Mouse (Mus musculus): Measurements from ENCODE around the gene Ebf4.

Gene Ebf4

DNA sequence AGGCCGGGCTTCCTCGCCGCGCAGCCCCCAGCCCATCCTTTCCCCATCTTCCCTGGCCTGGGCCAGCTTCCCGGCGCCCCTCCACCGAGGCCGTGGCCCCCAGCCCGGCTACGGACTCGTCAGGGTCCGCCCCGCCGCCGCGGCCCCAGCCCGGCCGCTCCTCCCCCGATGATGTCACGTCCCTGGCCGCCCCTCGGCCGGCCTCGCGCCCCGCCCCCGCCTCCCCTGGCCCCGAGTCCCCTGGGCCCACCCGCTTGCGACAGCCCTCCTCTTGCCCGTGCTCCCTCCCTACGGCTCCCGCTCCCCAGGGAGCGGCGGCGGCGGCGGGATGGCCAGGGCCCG is at the start of gene Ebf4:
Ebf4 (plus strand) TSS at position 234 of the 342 bp plus-strand sequence.
- peak; percentile 61 for DNase-seq (ENCODE audit: low read depth, low spot score)

DNA sequence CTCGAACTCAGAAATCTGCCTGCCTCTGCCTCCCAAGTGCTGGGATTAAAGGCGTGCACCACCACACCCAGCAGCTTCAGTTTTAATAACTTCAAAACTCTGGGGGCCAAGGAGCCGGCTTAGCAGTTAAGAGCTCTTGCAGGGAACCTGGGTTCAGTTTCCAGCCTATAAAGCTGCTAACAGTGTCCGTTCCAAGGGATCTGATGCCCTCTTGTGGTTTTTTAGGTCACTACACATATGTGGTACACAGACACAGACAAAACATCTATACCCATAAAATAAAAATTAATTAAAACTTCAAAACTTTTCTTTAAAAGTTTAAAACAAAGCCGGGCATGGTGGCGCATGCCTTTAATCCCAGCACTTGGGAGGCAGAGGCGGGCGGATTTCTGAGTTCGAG is 48.1 kb upstream of the Ebf4 start:
- peak; percentile 66 for DNase-seq (ENCODE audit: low read depth, low spot score)

DNA sequence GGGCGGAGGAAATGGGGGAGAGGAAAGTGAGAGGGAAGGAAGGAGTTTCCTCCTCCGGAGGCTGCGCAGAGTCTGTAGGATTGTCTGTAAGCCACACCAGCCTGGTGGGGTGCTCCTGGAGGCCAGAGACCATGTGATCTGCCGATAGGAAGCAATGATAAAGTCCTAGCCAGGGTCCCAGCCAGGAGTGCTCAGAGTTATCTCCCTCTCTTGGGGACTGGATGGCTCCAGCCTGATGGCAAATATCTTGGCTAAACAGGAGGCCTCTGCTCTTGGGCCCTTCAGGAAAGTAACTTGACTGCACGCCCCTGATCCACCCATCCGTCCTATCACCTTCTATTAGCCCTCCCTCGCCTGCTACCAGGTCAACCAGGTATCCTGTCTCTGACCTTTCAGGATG is 46.7 kb upstream of the Ebf4 start:
- DNase-seq (ENCODE audit: low read depth, low spot score): no peak

DNA sequence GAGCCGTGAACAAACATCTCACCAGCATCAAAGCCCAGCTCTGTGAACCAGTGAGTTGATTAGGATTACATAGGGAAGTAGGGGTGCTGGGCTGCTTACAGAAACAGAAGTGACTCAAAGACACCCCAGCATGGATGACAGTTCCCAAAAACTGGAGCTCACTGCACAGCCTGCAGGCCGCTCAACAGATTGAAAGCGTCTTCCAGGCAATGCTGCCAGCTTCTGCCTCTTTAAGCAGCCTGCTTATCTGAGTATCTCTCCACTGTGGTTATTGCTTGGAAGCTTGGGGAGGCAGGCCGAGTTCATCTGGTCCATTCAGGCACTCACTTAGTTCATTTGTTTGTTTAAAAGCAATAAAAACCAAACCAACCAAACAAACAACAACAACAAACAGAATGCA is 38.2 kb upstream of the Ebf4 start:
- no peak for DNase-seq (ENCODE audit: low read depth, low spot score)

DNA sequence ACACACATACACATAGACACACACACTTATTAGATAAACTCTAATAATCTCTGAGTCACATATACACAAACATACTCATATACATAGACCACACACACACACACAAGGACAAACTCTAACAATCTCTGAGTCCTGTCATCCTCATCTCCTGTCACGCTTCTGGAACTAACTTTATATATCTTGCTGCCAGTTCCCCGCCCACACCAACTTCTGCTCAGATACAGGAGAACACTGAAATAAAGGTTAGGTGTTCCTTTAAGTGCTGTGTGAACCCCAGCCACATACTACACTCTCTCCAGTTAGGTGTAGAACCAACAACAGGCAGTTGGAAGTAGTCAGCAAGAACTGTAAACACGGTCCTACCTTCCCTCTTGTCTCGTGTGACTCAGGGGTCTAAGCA is 34.1 kb upstream of the Ebf4 start:
- no peak for DNase-seq (ENCODE audit: low read depth, low spot score)

DNA sequence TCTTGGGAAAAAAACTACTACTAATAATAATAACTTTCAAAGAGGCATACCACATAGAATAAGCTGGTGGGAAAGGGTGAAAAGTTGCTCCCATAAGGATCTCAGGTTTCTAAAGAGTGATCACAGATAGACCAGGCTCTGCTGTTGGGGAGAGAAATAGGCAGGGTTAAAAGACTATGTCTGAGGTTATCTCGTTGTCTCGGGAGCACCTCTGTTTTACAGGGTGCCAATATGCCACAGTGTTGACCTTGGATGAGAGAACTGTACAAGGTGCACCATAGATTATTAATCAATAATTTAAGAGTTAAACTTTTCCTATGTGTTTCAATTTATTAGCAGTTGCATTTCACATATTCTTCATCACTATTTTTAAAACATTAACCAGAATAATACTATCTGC is 33.1 kb upstream of the Ebf4 start:
- DNase-seq (ENCODE audit: low read depth, low spot score): no peak

DNA sequence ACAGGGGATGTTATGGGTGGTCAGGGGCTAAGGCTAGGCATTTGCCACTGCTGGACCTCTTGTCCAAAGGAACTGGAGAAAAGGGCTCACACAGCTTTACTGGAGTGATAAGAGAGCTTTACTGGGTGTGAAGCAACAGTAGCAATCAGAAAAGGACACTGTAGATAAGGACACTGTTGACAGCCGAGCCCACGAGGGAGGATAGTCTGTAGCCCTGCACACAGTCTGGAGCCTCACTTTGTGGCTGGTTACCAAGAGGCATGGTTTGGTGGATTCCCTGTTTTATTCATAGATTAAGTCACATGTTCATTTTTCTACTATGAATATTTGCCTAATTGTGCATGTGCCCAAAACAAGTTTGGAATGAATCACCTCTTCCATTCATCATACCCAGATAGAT is 32.6 kb upstream of the Ebf4 start:
- no peak for DNase-seq (ENCODE audit: low read depth, low spot score)

DNA sequence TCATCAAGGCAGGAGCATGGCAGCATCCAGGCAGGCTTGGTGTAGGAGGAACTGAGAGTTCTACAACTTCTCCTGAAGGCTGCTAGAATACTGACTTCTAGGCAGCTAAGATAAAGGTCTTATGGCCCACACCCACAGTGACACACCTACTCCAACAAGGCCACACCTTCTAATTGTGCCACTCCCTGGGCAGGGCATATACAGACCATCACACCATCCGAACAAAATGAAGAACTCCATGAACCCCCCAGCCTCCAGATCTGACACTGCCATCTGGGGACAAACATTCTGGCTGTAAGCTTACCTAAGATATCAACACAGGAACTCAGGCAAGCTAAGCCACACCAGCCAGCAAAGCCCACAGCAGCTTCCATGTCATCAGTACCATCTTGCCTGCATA is 29.4 kb upstream of the Ebf4 start:
- no peak for DNase-seq (ENCODE audit: low read depth, low spot score)

DNA sequence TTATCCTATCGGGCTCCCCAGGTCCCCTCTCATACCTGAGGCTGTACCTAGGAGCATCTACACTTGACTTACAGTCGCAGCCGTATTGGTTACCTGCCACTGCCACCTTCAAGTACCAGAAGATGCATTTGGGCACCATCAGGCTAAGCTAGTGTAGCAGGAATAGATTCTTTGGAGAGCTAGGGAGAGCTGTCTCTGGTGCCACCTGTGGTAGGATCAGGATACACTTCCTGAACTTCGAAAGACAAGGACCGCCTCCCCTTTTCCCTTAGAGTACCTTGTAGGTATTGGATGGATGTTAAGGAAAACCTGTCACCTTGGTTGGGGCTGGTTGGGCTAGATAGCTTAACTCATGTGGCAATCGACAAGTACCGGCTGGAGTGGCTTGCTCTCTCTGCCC is 26.9 kb upstream of the Ebf4 start:
- peak; percentile 26 for DNase-seq (ENCODE audit: low read depth, low spot score)

DNA sequence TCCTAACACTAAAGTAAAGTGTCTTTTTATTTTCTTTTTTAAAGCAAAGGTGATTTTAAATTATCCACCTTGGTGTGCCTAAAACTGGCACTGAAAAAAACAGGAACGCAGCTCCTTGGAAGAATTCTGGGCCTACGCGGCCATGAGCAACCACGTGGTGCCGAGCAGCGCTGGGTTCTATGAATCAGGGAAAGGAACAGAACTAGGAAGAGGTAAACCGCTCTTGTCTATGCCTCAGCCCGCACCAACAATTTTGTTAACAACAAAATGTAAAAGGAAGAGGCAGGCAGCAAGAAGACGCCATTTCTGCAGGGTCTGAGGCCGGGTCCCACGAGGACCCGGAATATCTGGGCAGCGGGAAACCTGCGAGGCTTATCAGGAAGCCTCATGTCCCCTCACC is 21.2 kb upstream of the Ebf4 start:
- DNase-seq (ENCODE audit: low read depth, low spot score): no peak

DNA sequence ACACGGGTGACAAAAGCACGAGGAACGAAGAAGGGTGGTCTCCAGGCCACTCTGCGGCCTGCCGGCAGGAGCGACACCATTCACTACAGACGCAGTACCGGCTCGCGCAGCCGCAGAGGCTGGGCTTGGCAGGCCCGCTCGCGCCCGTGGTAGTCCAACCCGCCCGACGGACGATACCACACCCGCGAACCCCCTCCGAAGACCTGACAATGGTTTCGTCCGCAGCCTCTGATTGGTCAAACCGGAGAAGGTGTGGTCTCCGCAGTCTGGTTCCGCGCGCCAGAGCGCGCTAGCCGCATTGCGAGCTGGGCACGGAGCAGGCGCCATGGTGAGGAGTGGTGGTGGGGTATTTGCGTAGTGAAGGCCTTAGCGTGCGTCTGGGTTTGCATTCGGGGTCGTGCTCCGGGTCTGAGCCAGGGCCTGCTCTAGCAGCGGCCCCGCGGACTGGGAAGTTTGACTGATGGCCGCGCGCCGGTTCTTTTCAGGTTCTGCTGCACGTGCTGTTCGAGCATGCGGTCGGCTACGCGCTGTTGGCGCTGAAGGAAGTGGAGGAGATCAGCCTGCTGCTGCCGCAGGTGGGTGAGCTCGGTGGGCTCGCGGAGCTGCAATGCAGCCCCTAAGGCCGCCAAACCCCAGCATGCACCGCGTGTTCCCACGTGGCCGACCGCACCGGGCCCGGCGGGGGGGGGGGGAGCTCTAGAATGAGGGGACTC is 20.7 kb upstream of the Ebf4 start, which contains the start of gene Nop56:
Nop56 (plus strand) TSS at position 282 of the 713 bp plus-strand sequence.
- peak; percentile 97 for DNase-seq (ENCODE audit: low read depth, low spot score)

DNA sequence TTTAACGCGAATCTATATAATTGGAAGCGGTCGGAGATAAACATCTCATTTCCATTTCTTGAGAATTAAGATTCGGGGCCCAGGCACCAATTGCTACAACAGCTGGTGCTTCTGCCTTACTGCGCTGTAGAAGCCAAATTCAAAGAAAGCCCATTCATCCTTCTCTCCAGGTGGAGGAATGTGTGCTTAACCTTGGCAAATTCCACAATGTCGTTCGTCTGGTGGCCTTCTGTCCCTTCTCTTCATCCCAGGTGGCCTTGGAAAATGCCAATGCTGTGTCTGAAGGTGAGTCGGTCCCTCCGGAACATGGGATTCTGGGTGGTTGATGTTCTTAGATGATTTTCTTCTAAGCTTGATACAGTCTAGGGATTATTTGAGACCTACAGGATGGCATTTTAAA is 20.1 kb upstream of the Ebf4 start:
- no peak for DNase-seq (ENCODE audit: low read depth, low spot score)

DNA sequence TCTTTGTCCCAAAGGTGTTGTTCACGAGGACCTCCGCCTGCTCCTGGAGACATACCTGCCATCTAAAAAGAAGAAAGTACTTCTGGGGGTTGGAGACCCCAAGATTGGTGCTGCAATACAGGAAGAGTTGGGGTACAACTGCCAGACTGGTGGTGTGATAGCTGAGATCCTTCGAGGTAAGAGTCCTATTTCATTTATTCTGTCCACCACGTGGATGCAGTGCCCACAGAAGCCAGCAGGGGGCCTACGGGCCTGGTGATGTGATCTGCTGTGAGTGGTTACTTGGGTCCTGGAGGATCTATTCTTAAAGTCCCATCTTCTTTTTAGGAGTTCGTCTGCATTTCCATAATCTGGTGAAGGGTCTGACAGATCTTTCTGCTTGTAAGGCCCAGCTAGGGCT is 19.3 kb upstream of the Ebf4 start:
- peak; percentile 94 for DNase-seq (ENCODE audit: low read depth, low spot score)

DNA sequence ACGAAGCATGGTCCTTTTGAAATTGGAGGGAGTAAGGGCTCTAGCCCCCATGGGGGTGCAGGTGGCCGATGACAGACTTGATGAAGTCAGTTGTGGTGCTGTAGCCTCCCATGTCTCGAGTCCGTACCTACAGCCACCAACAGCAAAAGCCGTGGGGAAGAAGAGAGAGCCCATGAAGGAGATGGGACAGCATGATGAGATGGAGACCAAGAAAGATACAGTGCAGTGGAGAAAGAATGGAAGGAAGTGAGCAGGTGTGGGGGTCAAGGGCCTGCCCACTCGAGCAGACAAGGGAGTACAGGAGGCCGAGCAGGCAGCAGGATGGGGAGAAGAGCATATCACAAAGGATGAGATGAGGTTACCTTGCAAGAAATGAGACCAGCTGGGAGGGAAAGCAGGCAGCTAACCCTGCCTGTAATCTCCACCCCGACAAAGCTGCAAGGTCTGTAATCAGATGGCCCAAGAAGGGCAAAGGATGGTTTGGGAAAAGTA is 15.3 kb upstream of the Ebf4 start:
- DNase-seq (ENCODE audit: low read depth, low spot score): peak; percentile 65

DNA sequence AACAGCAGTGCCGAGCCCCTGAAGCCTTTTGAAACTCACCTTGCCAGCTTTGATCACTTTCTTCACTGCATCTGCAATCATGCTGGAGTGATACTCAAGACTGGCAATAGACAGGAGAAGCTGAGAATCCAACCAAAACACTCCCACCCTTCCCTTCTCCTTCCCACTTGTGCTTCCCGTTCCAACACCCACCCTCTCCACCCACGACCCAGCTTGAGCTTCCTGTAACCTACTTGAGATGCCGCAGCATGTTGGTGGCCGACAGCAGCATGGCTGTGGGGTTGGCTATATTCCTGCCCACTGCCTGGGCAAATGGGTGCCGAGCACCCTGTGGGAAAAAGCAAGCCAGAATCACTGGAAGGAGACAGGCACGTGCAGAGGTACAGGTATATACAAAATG is 14.7 kb upstream of the Ebf4 start:
- DNase-seq (ENCODE audit: low read depth, low spot score): peak; percentile 42

DNA sequence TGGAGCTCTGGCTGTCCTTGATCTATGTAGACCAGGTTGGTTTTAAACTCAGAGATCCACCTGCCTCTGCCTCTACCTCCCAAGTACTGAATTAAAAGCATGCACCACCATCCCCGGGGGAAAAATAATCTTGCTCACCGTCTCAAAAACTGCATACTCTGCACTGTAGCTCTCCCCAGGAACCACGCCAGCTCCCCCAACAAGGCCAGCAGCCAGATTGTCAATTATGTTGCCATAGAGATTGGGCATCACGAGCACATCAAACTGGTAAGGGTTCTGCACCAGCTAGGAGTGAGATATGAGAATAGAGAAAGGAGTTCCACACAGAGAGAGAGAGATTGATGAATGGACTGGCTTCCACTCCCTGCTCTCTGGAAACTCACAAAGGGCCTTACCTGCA is 14.2 kb upstream of the Ebf4 start:
- DNase-seq (ENCODE audit: low read depth, low spot score): no peak

DNA sequence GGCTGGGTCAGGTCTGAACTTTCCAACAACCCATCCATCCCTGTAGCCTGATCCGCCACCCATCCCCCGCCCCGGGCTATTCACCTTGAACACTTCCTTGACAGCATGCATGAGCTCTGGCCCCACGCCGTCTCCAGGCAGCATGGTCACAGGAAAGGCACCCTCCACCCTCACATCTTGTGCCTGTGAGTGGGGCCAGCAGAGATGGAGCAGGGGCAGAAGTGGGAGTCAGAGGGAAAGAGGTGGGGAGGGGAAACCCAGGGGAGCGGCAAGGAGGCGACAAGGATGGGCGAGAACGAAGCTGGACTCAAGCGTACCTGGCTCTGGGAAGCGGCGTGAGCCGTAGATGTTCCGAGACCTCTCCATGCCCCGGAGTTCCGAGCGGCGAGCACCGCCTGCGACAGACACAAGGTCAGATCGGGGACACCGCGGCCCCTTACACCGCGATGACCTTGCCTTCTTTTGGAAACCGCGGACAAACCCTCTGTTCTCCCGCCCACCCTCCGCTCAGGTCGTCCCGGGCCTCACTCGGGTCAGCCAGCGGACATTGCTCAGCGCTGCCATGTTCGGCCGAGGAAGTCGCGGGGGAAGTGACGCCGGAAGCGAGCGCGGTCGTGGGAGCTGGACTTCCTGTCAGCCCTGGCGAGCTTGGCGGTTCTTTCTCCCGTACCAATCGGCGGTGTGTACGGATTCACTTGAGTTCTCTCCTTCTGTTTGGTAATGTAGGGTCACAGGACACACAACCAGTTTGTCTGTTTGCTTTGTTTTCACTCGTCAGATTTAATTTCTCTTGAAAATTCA is 10.9 kb upstream of the Ebf4 start, which contains the start of gene Idh3b:
Idh3b (minus strand) TSS at position 694 of the 801 bp plus-strand sequence.
- peak; percentile 90 for DNase-seq (ENCODE audit: low read depth, low spot score)

DNA sequence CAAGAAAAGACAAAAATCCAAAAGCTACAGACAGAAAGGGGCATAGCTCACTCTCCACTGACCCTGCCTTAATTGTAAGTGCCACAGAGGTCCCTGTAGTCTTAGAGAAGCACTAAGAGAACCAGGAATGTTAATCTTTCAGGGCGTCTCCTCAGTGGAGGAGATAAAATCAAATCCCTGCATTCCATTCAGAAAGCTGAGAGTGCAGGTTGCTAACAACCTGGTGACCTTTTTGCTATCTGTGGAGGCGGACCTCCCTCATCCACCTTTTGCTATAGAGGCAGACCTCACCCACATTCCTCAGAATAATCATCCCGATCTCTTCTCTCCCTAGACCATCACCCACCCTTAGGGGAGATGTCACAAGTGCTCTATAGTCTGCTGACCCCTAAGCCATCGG is 5.9 kb upstream of the Ebf4 start:
- DNase-seq (ENCODE audit: low read depth, low spot score): peak; percentile 85

DNA sequence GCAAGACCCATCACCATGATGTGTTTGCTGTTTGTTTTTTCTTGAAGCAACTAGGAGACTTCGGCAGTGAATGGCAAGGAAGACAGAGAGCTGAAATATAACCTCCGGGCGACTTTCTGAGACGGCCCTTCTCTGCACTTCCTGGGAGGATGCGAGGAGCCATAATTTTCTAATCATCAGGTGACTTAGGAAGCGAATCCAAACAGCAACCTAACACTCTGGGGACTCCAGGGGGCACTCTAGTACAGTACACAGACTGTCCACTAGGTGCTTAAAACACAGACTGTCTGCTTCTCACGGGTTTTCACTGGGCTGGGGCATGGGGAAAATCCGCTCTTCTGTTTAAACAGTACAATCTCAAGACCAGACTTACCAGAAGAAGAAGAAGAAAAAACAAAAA is 3.5 kb upstream of the Ebf4 start:
- DNase-seq (ENCODE audit: low read depth, low spot score): peak; percentile 88

DNA sequence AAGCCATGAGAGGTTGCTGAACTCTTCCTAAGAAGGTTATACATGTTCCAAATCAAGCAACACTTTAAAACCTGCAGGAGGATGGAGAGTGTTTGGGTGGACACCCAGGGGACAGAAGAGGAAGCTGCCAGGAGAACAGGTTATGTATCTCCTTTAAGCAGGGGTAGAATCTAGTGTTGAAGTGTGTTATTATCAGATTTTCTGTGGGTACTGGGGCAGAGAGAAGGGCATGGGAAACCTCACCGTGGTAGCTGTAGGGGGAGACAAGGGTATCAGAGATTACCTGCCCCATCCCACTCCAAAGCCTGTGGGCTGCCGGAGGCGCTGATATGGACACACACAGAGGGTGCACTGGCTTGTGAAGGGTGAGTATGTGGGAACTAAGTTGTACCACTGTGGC is 2.0 kb upstream of the Ebf4 start:
- DNase-seq (ENCODE audit: low read depth, low spot score): no peak

DNA sequence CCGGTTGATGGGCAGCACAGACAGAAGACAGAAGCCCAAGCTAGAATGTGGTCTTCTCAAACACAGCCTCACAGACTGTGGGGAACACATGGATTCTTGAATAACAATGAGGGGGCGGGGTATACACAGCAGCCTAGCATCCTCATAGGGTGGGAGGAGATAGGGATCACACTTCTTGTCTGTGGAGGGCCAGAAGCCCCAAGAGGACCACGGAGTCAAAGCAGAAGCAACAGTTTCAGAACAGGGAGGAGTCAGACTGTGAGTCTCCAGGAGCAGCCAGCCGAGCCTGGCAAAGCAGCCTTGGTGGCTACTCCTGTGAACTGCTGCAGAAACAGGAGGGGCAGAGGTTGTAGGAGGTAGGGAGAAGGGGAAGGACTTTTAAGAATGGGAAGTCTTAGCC is 1.5 kb upstream of the Ebf4 start:
- peak; percentile 56 for DNase-seq (ENCODE audit: low read depth, low spot score)

DNA sequence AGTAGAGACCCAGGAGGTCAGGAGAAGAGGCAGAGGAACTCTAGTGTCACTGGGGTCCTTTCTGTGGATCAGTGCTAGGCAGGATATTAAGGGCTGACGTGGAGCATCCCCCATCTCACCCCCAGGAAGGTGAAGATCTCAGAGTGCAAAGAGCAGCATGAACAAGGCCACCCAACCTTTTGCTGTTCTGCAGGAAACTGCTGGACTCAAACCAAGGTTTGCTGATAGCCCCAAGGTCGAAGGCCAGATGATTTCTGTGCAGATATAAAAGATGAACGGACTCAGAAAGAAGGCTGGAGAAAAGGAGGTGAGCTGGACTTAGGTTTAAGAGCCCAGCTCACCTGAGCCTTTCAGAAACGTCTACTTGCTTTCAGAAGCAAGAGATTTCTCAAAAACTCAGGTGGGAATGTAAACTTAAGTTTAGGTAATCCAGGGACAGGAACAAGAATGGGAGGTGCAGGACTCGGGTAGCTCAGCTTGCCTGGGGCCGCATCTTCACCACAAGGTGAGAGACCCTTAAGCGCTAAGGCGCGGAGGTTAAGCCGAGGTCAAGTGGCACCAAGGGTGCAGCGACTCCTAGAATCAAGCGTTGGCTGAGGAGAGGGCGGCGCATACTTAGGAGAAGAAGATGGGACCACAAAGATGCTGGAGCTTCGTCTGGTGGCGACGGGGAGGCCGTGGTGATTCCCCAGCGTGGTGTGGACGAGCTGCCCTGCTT is 592 bp upstream of the Ebf4 start:
- peak; percentile 60 for DNase-seq (ENCODE audit: low read depth, low spot score)

All from ZHBTc4 (cell line).